Mouse (Mus musculus) thymus, adult 2 months (tissue): Measurements from ENCODE around the gene Pnpla2.

Experiments
- CTCF ChIP-seq: fragments of 200-500 bp; IDR thresholded peaks from 2 replicates; pipeline ENCODE4 v1.5.1; 2012; ENCODE audit warnings: mild to moderate bottlenecking, control low read depth, low read length, moderate library complexity, borderline replicate concordance; ENCODE audit not compliant: control insufficient read depth, poor library complexity, insufficient read depth; ENCODE audit errors: extremely low read depth
- POLR2A ChIP-seq: fragments of 200-500 bp; IDR thresholded peaks from 2 replicates; pipeline ENCODE4 v1.6.1; 2012; ENCODE audit warnings: mild to moderate bottlenecking, low read length, control low read depth, moderate library complexity; ENCODE audit not compliant: control insufficient read depth, poor library complexity, insufficient read depth; ENCODE audit errors: extremely low read depth

GRCm38 (mm10) chr7:141438201-141438968, 16.6 kb upstream of the Pnpla2 start:
- TF ChIP-seq CTCF (no peak), POLR2A (no peak)
